Mouse (Mus musculus) neural tube, embryonic 11.5 days (tissue): ENCODE data around the gene Zbtb7b. TPM values are rescaled to one million over a fixed set of nuclear protein-coding genes. Genes with fewer than 3 reads are reported as not detected.
A peak's percentile ranks its signal among the peaks of the same experiment; 100 is the strongest.

Experiments
- ATAC-seq: fragments of 200-750 bp; cut with Nextera tagmentation; 2 replicates; pipeline ENCODE4 v1.8.0; 2017; ENCODE audit warnings: moderate number of reproducible peaks, mild to moderate bottlenecking, moderate TSS enrichment, moderate library complexity; ENCODE audit not compliant: insufficient read depth, low FRiP score, low TSS enrichment
- DNase-seq: peaks from one replicate; pipeline ENCODE4 v3.0.0-alpha.2; 2015; ENCODE audit warnings: low spot score
- H3K27ac ChIP-seq: fragments of 300-500 bp; sonication (generic); 2 replicates; pipeline ENCODE4 v1.5.1; 2014; ENCODE audit warnings: low read depth, mild to moderate bottlenecking, low read length
- H3K27me3 ChIP-seq: fragments of 300-500 bp; sonication (generic); 2 replicates; pipeline ENCODE4 v1.6.1; 2014; ENCODE audit warnings: mild to moderate bottlenecking, low read length, mixed read lengths; ENCODE audit not compliant: control insufficient read depth, insufficient read depth
- H3K36me3 ChIP-seq: fragments of 300-500 bp; sonication (generic); 2 replicates; pipeline ENCODE4 v1.6.1; 2014; ENCODE audit warnings: mild to moderate bottlenecking, low read length, moderate library complexity, mixed read lengths; ENCODE audit not compliant: control insufficient read depth, insufficient read depth
- H3K4me1 ChIP-seq: fragments of 300-500 bp; sonication (generic); 2 replicates; pipeline ENCODE4 v1.6.1; 2014; ENCODE audit warnings: low read length, mixed read lengths; ENCODE audit not compliant: control insufficient read depth, insufficient read depth
- H3K4me2 ChIP-seq: fragments of 300-500 bp; sonication (generic); 2 replicates; pipeline ENCODE4 v1.6.1; 2014; ENCODE audit warnings: low read depth, mild to moderate bottlenecking, moderate library complexity
- H3K4me3 ChIP-seq: fragments of 300-500 bp; sonication (generic); 2 replicates; pipeline ENCODE4 v1.5.1; 2014; ENCODE audit warnings: low read depth, low read length
- H3K9ac ChIP-seq: fragments of 300-500 bp; sonication (generic); 2 replicates; pipeline ENCODE4 v1.6.1; 2014; ENCODE audit warnings: mild to moderate bottlenecking, low read length
- H3K9me3 ChIP-seq: fragments of 300-500 bp; sonication (generic); 2 replicates; pipeline ENCODE4 v1.6.1; 2016; ENCODE audit warnings: low read length; ENCODE audit not compliant: control insufficient read depth
- WGBS: fragments of 180-500 bp; shearing (Covaris S2); extraction: QIAGEN DNeasy Blood & Tissue Kit; methylation state at CpG from one replicate; pipeline ENCODE4 v1.1.7; 2014; 5-methylcytosine and 5-hydroxymethylcytosine counted together
- polyA plus RNA-seq: library from polyadenylated mRNA; unstranded; fragments of >200 nt; fragmentation: Nextera tagmentation; extraction: Ambion mirVana; gene quantifications from 2 replicates; pipeline ENCODE4 v1.2.1, GENCODE M21; 2014

Zbtb7b gene
- polyA plus RNA-seq, 1 experiment from 2014 or later = 0.25 TPM

DNA sequence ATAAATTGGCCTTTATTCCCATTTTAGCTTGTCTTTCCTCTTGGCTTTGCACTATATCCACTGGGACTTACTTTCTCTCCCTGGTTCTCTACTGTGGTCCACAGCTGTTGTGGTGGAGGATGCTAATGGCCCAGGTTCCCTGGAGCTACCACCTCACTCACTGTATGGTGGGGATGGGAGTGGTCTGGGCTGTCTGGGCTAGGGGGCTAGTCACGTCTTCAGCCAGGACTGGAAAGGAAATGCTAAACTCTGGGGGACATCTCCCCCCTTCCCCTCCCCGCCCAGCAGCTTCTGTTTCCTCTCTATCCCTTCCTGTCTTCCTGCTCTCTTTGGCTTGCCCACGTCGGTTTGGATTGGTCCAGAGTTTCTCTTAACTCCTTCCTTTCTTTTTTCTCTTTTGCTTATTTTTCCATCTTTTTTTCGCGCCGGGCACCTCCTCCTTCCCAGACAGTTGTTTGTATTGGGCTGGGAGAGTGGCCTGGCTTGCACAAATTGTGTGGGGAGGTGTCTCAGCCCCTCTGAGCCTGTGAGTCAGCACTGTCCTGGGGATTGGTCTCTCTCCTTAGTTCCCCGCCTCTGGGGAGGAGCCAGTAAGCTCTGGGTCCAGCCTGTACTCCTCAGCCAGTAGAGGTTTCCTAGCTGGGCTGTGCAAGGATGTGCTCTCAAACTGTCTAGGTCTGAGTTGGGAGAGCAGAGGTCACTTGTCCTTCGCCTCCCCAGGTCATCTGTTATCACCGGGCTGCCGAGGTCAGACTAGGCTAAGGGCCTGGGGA lies 26.6 kb upstream of the Zbtb7b start:
- no peaks in the 10 kb centered on the region; the same call in 1 of the 2 replicates for H3K36me3 ChIP-seq
- H3K27ac ChIP-seq = peak overlapping the region; percentile 49; the same call in 1 of the 2 replicates
- peak overlapping the region; percentile 63 for H3K9ac ChIP-seq
- no peaks in the 10 kb centered on the region for H3K9me3 ChIP-seq
- ATAC-seq = no peak
- peak; percentile 63 for DNase-seq
- peaks cover 27% of the 10 kb centered on the region for H3K4me1 ChIP-seq
- WGBS = 2% methylated on average over 11 of the region's 11 CpGs
- H3K4me2 ChIP-seq = peak overlapping the region; percentile 58
- H3K27me3 ChIP-seq = no peaks in the 10 kb centered on the region
- H3K4me3 ChIP-seq = peak overlapping the region; percentile 39

GRCm38 (mm10) chr3:89420421-89420820 lies 25.8 kb upstream of the Zbtb7b start:
- DNase-seq (no peak), ATAC-seq (no peak)
- H3K27ac ChIP-seq = no peak overlapping the region
- H3K36me3 ChIP-seq = peaks cover 2% of the 10 kb centered on the region; the same call in 1 of the 2 replicates
- peak overlapping the region; percentile 58 for H3K4me2 ChIP-seq
- H3K4me1 ChIP-seq = peaks cover 27% of the 10 kb centered on the region
- no peaks in the 10 kb centered on the region for H3K9me3 ChIP-seq
- H3K9ac ChIP-seq = no peak overlapping the region
- no peaks in the 10 kb centered on the region for H3K27me3 ChIP-seq
- 46% methylated on average over 2 of the region's 2 CpGs for WGBS
- 0 out of 2 replicates have a peak overlapping the region, but pooled peaks have one; percentile 39 for H3K4me3 ChIP-seq

DNA sequence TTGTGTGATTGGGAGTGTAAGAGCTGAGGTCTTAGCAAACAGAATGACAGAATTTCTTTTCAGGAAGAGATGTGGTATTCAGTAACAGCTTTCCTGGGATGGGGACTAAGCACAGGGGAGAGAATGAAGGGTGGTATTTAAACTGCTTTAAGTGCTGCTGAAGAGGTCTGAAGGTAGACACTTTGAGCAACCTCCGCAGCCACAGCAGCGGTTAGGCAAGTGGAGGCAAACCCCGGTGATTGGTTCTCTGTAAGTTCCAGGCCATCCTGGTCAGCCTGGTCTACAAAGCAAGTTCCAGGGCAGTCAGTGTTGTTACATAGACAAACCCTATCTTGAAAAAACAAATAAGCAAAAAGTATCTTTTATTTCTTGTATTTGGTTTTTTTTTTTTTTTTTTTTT lies 25.4 kb upstream of the Zbtb7b start:
- H3K27me3 ChIP-seq = no peaks in the 10 kb centered on the region
- DNase-seq = no peak
- 19% methylated on average over 3 of the region's 3 CpGs for WGBS
- peaks cover 2% of the 10 kb centered on the region; the same call in 1 of the 2 replicates for H3K36me3 ChIP-seq
- no peak for ATAC-seq
- H3K4me1 ChIP-seq = peaks cover 27% of the 10 kb centered on the region
- no peaks in the 10 kb centered on the region for H3K9me3 ChIP-seq
- peak overlapping the region; percentile 91 for H3K4me2 ChIP-seq
- H3K4me3 ChIP-seq = peak overlapping the region; percentile 53
- H3K9ac ChIP-seq = peak overlapping the region; percentile 66; the same call in 1 of the 2 replicates
- H3K27ac ChIP-seq = peak overlapping the region; percentile 67; the same call in 1 of the 2 replicates

GRCm38 (mm10) chr3:89419571-89419970 lies 25.0 kb upstream of the Zbtb7b start:
- WGBS = under 1% methylated on average over 9 of the region's 9 CpGs
- peaks cover 6% of the 10 kb centered on the region; the same call in 1 of the 2 replicates for H3K36me3 ChIP-seq
- ATAC-seq (no peak), DNase-seq (no peak)
- H3K27me3 ChIP-seq = no peaks in the 10 kb centered on the region
- peaks cover 27% of the 10 kb centered on the region for H3K4me1 ChIP-seq
- H3K9me3 ChIP-seq = no peaks in the 10 kb centered on the region
- peak overlapping the region; percentile 91 for H3K4me2 ChIP-seq
- H3K9ac ChIP-seq = peak overlapping the region; percentile 66
- peak overlapping the region; percentile 53 for H3K4me3 ChIP-seq
- H3K27ac ChIP-seq = peak overlapping the region; percentile 84; the same call in 1 of the 2 replicates

DNA sequence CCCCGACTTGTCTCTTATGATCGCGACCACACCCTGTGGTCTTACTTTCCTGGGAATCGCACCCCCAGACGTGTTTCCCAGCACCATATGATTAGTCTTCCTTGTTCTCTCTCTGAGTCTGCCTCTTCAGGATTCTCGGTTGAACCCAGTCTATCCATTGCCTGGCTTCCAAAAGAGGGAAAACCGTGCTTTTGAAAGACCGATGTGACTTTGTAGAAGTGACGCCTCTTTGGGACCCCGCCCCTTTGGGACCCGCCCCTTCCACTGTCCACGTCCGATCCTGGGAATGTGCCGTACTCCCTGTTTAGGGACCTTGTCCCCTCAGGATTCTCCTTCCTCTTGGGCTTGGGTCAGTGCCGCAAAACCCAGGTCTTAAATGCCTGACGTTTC lies 24.3 kb upstream of the Zbtb7b start:
- WGBS = under 1% methylated on average over 16 of the region's 16 CpGs
- Histone ChIP-seq H3K27me3 (no peaks in the 10 kb centered on the region), H3K4me3 (peak overlapping the region; percentile 53), H3K4me2 (peak overlapping the region; percentile 91), H3K4me1 (peaks cover 27% of the 10 kb centered on the region), H3K9me3 (no peaks in the 10 kb centered on the region), H3K36me3 (peaks cover 6% of the 10 kb centered on the region; the same call in 1 of the 2 replicates), H3K9ac (peak overlapping the region; percentile 66), H3K27ac (peak overlapping the region; percentile 84)
- DNase-seq = peak; percentile 81
- ATAC-seq = peak; percentile 37

DNA sequence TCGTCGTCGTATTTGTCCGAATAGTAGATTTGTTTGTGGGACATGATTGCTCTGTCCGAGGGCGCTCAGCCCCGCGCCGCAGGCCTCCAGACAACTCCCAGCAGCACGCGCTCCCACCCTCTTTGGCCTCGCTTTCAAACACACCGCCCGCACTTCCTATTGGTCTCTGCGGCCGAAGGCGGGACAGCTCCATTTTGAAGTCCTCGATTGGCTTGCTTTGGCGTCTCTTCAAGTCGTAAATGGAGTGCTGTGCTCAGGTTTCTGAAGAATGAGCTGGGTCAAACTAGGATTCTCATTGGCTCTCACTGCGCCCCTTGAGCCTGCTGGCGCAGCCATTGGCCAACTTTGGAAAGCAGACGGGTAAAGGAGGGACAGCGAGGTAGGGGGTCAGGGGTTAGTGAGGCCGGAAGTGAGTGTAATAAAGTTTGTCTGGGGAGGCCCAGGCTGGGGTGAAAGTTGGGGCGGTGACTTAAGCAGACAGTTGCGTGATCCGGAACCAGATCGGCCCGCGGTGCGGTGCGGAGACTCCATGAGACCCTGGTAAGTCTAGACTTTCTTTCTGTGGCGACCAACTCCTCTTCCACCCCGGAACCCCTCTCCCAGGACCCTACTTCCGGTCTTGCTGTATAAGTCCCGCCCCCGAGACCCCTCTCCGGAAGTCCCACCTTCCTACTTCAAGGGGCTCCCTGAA lies 23.7 kb upstream of the Zbtb7b start, which contains the start of the genes Cks1b and Shc1:
Gene Cks1b, minus strand, starts transcription at position 214 of the 691 bp plus-strand sequence.
Gene Shc1, plus strand, starts transcription at position 274 of the 691 bp plus-strand sequence.
- peak; percentile 96 for DNase-seq
- under 1% methylated on average over 38 of the region's 39 CpGs for WGBS
- H3K4me3 ChIP-seq = peak within 1 kb of the TSS; percentile 53
- H3K4me2 ChIP-seq = peak within 1 kb of the TSS; percentile 91
- H3K27ac ChIP-seq = peak within 1 kb of the TSS; percentile 84
- ATAC-seq = peak; percentile 95
- no peaks in the 10 kb centered on the region for H3K27me3 ChIP-seq
- H3K4me1 ChIP-seq = peaks cover 27% of the 10 kb centered on the region
- peak within 1 kb of the TSS; percentile 66 for H3K9ac ChIP-seq
- H3K36me3 ChIP-seq = peaks cover 6% of the 10 kb centered on the region; the same call in 1 of the 2 replicates
- H3K9me3 ChIP-seq = no peaks in the 10 kb centered on the region

- no peak for DNase-seq
- 0% methylated on average over 20 of the region's 20 CpGs for WGBS
These were observed 23.2 kb upstream of the Zbtb7b start for GRCm38 (mm10) chr3:89417840-89418169.

DNA sequence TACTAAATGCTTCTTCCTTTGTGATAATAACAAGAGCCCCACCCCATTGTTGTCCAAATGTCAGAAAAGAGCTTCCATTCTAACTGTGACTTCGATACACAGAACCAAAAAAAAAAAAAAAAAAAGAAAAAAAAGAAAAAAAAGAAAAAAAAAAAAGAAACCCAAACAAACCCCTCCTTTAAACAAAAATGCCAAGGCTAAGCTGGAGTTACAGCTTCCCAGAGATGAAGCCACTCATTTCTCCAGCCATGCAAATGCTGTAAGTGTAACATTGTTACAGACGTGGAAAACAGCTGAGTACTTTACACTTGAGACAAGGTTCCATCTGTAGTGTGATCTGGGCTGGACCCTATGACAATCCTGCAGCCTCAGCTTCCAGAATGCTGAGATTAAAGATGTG lies 22.6 kb upstream of the Zbtb7b start:
- H3K27me3 ChIP-seq = no peaks in the 10 kb centered on the region
- 34% methylated on average over 2 of the region's 2 CpGs for WGBS
- DNase-seq (no peak), ATAC-seq (no peak)
- peak overlapping the region; percentile 49 for H3K9ac ChIP-seq
- H3K27ac ChIP-seq = 0 out of 2 replicates have a peak overlapping the region, but pooled peaks have one; percentile 47
- peaks cover 6% of the 10 kb centered on the region; the same call in 1 of the 2 replicates for H3K36me3 ChIP-seq
- H3K4me2 ChIP-seq = peak overlapping the region; percentile 77
- peak overlapping the region; percentile 53 for H3K4me3 ChIP-seq
- no peaks in the 10 kb centered on the region for H3K9me3 ChIP-seq
- peaks cover 24% of the 10 kb centered on the region for H3K4me1 ChIP-seq

More at GRCm38 (mm10) chr3:89417840-89418169, 23.2 kb upstream of the Zbtb7b start:
- peak overlapping the region; percentile 47; the same call in 1 of the 2 replicates for H3K27ac ChIP-seq
- H3K4me2 ChIP-seq = peak overlapping the region; percentile 77
- peaks cover 27% of the 10 kb centered on the region for H3K4me1 ChIP-seq
- H3K27me3 ChIP-seq = no peaks in the 10 kb centered on the region
- peak overlapping the region; percentile 53 for H3K4me3 ChIP-seq
- H3K36me3 ChIP-seq = peaks cover 6% of the 10 kb centered on the region; the same call in 1 of the 2 replicates
- no peaks in the 10 kb centered on the region for H3K9me3 ChIP-seq
- H3K9ac ChIP-seq = peak overlapping the region; percentile 49
- peak; percentile 40 for ATAC-seq
